Mouse (Mus musculus) embryo, embryonic 9.5 days (tissue): ENCODE measurements around the gene Fcamr.

Experiments used
- DNase-seq: peaks from one replicate; pipeline ENCODE4 v3.0.0-alpha.2; 2017; ENCODE audit errors: extremely low spot score

The Fcamr gene

GRCm38 (mm10) chr1:130800602-130801001, at the start of gene Fcamr:
Gene Fcamr (plus strand): TSS chr1:130800902.
- no peak for DNase-seq

- DNase-seq: no peak
Measured at GRCm38 (mm10) chr1:130759689-130760088, 41.0 kb upstream of the Fcamr start.

- DNase-seq: no peak
Measured at GRCm38 (mm10) chr1:130761597-130761996, 39.1 kb upstream of the Fcamr start.

- no peak for DNase-seq
Measured at GRCm38 (mm10) chr1:130762045-130762760, 38.5 kb upstream of the Fcamr start.

- no peak for DNase-seq
Measured at GRCm38 (mm10) chr1:130764027-130764461, 36.7 kb upstream of the Fcamr start.

GRCm38 (mm10) chr1:130767066-130767465, 33.6 kb upstream of the Fcamr start:
- DNase-seq: no peak

- no peak for DNase-seq
Measured at GRCm38 (mm10) chr1:130769925-130770324, 30.8 kb upstream of the Fcamr start.

GRCm38 (mm10) chr1:130770487-130770886, 30.2 kb upstream of the Fcamr start:
- DNase-seq: no peak

GRCm38 (mm10) chr1:130770981-130771494, 29.7 kb upstream of the Fcamr start:
- DNase-seq: no peak

- no peak for DNase-seq
Measured at GRCm38 (mm10) chr1:130775234-130775633, 25.5 kb upstream of the Fcamr start.

GRCm38 (mm10) chr1:130775691-130776331, 24.9 kb upstream of the Fcamr start:
- no peak for DNase-seq

- DNase-seq: no peak
Measured at GRCm38 (mm10) chr1:130776645-130777044, 24.1 kb upstream of the Fcamr start.

- DNase-seq: no peak
Measured at GRCm38 (mm10) chr1:130779867-130780266, 20.8 kb upstream of the Fcamr start.

- DNase-seq: peak; percentile 17
Measured at GRCm38 (mm10) chr1:130784054-130784453, 16.6 kb upstream of the Fcamr start.

- no peak for DNase-seq
Measured at GRCm38 (mm10) chr1:130787001-130787400, 13.7 kb upstream of the Fcamr start.

- DNase-seq: no peak
Measured at GRCm38 (mm10) chr1:130789512-130790451, 10.9 kb upstream of the Fcamr start.

- DNase-seq: no peak
Measured at GRCm38 (mm10) chr1:130795331-130795730, 5.4 kb upstream of the Fcamr start.

GRCm38 (mm10) chr1:130796967-130797684, 3.6 kb upstream of the Fcamr start:
- peak; percentile 35 for DNase-seq

- DNase-seq: no peak
Measured at GRCm38 (mm10) chr1:130798037-130798436, 2.7 kb upstream of the Fcamr start.

GRCm38 (mm10) chr1:130798551-130798950, 2.2 kb upstream of the Fcamr start:
- no peak for DNase-seq

GRCm38 (mm10) chr1:130799399-130799798, 1.3 kb upstream of the Fcamr start:
- no peak for DNase-seq
